Mouse (Mus musculus): Measurements from ENCODE around the gene Gm17657.
"Not testable (repeated sequence)": the region's sequence is repeated elsewhere in the genome, so short reads cannot be mapped to it uniquely, and the experiment has no call there.

The Gm17657 gene

DNA sequence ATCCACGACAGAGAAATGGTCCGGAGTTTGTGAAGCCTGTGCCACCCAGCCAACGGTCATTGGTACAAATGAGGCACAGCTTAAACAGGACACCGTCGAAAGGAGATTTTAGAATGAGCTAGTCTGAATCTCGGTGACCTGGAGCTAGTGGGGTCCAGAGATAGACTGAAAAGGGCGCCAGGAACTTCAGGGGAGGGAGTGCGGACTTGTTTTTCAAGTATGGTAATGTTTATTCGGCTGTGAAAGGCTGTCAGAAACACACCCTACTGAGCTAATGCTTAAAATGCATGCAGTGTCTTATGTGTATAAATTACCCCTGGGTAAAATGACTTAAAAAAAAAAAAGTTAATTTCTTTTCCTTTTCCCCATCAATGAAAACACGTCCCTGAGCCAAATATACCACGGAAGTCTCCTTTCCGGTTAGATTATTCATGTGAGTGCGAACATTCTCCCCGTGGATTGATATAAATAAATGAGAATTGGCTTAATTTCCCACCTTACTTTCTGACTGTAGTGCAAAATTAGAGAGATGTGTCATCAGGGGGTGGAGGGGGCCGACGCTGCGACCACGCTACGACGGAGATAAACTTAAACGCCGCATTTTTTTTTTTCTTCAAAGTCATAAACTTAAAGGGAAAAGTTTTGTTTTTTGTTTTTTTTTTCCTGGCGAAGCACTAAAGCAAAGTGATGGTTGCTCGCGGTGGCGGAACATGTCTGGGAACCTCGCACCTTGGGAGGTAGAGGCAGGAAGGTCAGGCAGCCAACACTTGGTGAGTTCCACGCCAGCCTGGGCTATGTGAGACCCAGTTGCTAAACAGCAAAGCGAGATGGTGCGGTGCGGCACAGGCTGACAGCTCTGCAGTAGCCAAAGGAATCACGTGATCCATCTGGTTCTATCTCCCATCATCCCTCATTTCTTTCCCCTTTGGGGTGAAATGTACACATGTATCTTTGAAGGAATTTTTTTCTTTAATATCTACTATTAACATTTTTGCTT, 46.5 kb downstream of the Gm17657 start:
- DNase-seq (ENCODE audit: inconsistent age in 2 of 2, low spot score in 1 of 2) = peak in 1 of 2 experiments; percentile 45

DNA sequence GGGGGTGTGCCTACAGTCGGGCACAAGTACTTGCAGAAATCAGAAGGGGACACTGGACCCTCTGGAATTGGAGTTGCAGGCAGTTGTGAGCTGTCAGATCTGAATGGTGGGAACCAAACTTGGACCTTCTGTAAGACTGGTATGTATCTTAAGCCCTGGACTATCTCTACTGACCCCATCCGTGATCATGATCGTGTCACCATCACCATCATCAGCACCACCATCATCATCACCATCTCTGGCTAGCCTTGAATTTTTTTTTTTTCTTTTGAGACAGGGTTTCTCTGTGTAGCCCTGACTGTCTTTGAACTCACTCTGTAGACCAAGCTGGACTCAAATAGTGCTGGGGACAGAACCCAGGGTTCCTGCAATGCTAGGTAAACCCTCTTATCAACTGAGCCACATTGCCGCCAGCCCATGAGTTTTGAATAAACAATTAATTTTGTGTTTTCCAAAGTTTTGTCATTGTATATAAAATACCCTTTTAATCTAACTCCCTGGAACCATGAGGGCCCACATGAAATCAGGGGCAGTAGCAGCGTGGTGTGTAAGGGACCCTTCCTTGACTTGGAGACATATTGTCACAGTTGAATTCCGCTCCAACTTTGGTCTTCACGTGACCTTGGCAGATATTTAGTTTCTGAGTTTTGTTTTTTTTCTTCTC, 47.3 kb downstream of the Gm17657 start:
- no peak for DNase-seq (ENCODE audit: inconsistent age in 2 of 2, low spot score in 1 of 2)

DNA sequence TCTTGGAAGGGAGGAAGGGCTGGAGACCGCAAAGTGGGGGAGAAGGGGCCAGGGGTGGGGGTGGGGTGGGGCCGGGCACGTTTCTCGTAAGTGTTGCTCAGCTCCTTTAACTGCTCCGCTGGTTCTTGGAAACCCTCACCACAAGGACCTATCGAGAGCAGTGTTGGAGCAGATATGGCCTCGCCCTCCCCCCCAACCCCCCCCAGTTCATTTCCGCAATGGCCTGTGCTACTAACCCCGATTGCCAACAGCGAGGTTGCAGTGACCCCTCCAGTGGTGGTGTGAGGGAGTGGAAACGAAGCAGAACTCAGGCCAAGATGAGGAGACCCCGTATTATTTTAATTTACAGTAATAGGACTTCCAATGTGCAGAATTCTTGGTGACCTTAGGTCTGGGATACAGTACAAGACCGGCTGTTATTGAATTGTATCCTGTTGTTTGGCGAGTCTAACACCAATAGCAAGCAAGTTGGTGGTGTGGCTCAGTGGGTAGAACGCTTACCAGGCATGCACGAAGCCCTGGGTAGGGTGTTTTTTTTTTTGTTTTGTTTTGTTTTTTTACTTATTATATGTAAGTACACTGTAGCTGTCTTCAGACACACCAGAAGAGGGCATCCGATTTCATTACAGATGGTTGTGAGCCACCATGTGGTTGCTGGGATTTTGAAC, 48.5 kb downstream of the Gm17657 start:
- DNase-seq (ENCODE audit: inconsistent age in 2 of 2, low spot score in 1 of 2) = no peak

DNA sequence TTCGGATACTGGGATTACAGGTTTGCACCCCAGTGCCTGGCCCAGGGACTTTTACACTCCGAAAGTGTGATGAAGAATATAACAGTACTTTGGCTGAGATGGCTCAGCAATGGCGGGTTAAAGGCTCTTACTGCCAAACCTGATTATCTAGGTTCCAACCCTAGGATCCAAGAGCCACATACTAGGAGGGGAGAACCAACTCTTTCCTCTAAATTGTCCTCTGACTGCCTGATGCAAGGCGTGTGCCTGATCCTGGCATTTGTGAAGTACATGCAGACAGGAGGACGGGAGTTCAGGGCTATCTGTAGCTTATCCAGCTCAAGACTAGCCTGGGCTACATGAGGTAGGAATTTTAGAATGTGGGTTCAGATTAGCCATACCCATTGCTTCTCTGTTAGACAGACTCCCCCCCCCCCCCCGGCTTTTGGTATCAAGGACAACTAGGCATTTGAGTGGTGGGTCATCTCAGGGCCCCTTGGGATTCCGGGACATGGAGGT, 49.1 kb downstream of the Gm17657 start:
- no peak for DNase-seq (ENCODE audit: inconsistent age in 2 of 2, low spot score in 1 of 2)

DNA sequence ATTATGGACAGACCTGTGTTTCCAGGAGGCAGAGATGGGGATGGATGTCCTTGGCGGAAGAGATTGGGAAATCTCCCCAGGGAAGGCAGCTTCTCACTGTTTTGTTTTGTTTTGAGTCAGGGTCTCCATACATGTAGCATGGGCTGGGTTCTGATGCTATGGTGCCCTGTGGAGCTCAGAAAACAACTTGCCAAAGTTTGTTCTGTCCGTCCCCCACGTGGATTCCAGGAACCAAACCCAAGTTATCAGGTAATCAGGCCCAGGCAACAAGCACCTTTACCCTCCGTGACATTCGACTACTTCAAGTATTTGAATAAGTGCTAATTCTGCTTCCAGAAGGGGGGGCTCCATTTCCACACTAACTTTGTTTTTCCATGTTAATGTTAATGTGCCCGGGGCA, 49.9 kb downstream of the Gm17657 start:
- no peak for DNase-seq (ENCODE audit: inconsistent age in 2 of 2, low spot score in 1 of 2)

DNA sequence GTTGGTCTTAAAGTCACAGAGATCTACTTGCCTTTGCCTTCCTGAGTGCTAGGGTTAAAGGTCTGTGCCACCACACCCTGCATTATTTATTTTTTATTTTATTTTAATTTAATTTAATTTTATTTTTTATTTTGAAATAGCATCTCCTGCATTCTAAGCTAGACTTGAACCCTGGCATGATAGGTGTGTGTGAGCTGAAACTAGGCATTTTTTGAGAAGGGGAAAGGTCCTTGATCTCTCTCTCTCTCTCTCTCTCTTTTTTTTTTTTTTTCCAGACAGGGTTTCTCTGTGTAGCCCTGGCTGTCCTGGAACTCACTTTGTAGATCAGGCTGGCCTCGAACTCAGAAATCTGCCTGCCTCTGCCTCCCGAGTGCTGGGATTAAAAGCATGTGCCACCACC, 50.5 kb downstream of the Gm17657 start:
- not testable (repeated sequence) for DNase-seq (ENCODE audit: inconsistent age in 2 of 2, low spot score in 1 of 2)

DNA sequence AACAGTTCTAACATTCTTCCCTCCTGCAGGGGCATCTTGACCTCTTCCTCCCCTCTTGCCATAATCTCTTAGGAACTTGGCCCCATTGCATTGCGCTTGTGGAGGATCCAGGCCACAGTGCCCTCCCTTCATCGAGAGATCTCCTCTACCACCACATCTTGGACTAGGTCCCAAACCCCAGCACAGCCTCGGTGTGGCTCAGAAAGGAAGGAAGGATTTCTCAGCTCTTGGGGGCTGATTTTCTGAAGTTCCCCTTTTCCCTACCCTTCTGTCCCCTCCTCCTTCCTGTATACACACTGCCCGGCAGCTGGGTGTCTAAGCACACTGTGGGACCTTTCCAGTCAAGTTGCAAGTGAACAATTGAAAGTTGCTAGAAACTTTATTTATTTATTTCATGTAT, 51.4 kb downstream of the Gm17657 start:
- DNase-seq (ENCODE audit: inconsistent age in 2 of 2, low spot score in 1 of 2) = peak in 1 of 2 experiments; percentile 62

DNA sequence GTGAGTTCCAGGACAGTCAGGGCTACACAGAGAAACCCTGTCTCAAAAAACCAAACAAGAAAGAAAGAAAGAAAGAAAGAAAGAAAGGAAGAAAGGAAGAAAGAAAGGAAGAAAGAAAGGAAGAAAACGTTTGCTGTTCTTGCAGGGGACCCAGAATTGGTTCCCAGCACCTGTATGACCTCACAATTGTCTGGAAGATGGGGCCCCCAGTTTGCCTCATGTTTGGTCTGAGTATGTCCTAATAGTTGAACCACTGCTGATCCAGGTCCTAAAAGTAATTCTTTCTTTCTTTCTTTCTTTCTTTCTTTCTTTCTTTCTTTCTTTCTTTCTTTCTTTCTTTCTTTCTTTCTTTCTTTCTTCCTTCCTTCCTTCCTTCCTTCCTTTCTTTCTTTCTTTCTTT, 52.0 kb downstream of the Gm17657 start:
- not testable (repeated sequence) for DNase-seq (ENCODE audit: inconsistent age in 2 of 2, low spot score in 1 of 2)

DNA sequence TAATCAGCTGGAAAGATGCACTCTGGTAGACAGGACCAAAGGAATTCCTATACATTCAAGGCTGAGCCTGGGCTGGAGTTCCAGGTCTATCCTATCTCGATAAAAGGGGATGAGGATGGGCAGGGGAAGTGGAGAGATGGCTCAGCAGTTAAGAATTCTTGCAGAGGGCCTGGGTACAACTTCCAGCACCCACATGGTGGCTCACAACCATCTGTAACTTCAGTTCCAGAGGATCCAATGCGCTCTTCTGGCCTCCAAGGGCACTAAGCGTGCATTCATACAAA, 52.4 kb downstream of the Gm17657 start:
- no peak for DNase-seq (ENCODE audit: inconsistent age in 2 of 2, low spot score in 1 of 2)

DNA sequence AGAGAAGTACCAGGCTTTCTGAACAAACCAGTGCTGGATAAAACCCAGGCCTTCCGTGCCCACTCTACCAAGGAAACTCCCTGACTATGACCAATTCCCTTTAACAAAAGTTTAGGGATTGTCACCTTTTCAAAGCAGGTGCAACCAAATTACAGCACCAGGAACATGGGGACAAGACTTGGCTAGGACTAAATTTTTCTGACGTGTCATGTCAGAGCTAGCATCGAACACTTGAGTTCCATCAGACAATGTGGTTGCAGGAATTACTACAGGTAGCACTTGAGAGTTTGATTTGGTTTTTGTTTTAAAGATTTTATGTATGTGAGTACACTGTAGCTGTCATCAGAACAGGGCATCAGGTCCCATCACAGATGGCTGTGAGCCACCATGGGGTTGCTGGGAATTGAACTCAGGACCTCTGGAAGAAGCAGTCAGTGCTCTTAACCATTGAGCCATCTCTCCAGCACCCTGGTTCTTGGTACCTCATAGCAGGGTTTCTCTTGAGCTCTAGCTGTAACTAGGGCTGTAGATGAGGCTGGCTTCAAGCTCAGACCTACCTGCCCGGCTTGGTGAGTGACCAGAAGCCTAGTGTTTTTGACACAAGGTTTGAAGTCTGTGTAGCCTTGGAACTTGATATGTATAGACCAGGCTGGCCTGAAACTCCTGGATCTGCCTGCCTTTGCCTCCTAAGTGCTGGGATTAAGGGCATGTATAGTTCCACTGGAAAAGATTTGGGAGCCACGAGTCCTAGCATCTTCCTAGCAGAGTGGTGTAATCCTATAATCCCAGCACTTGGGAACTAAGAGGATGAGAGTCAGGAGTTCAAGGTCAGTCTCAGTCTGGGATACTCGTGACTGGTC, 53.0 kb downstream of the Gm17657 start:
- peak in 1 of 2 experiments; percentile 61 for DNase-seq (ENCODE audit: inconsistent age in 2 of 2, low spot score in 1 of 2)

DNA sequence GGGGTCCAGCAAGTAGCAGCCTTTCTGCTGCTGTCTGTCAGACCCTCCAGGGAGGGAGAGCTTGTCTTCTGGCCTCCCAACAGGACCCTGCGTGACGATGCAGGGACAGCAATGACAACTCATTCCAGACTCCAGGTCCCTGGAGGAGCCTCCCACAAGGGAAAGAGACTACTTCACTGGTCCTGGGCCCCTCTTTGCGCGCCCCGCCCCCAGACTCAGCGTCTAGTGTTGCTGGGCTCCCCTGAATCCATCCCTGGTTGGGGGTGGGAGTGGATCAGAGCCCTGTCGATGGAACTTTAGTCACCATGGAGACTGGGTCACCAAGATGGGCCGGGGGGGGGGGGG, 54.7 kb downstream of the Gm17657 start:
- DNase-seq (ENCODE audit: inconsistent age in 2 of 2, low spot score in 1 of 2) = peak in 1 of 2 experiments; percentile 42

DNA sequence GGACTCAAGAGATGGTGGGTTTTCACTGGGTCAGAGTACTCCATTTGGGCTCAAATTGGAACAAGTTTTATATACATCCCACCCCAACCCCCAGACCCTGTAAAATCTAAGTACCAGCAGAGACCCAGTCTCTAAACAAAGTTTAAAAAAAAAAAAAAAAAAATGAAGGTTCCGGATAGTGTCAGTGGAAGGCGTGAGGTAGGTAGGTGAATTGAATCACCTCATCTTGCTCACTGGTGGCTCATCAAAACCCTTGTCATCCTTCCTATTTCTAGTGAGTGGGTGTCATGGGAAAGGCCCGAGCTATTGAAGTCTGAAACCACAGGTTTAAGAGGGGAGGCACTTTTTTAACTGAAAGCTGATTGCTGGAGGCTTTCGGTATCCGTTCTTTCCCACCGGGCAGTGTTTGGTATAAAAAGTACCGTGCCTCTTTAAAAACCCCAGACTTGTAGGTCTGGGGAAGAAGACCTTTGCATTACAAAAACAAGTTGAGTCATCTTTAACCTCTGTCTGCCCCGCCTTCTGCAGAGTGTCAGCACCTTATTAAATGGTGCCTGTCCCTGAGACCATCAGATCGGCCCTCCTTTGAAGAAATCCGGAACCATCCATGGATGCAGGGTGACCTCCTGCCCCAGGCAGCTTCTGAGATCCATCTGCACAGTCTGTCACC, 55.2 kb downstream of the Gm17657 start:
- peak; percentile 53 to 79 for DNase-seq (ENCODE audit: inconsistent age in 2 of 2, low spot score in 1 of 2)

DNA sequence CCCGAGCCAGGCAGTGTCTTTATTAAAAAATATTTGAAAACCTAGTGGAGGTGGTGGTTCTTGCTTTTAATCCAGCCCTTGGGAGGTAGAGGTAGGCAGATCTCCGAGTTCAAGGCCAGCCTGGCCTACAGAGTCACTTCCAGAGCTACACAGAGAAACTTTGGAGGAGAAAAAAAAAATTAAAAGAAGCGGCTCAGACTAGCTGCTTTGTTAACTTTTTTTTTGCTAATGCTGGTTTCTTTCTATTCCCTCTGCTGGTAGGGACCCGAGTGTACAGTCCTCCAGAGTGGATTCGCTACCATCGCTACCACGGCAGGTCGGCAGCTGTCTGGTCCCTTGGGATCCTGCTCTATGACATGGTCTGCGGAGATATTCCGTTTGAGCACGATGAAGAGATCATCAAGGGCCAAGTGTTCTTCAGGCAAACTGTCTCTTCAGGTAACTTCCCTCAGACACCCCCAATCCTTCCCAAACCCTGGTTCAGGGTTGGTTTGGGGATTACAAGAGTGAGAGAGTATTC, 55.9 kb downstream of the Gm17657 start:
- DNase-seq (ENCODE audit: inconsistent age in 2 of 2, low spot score in 1 of 2) = no peak

DNA sequence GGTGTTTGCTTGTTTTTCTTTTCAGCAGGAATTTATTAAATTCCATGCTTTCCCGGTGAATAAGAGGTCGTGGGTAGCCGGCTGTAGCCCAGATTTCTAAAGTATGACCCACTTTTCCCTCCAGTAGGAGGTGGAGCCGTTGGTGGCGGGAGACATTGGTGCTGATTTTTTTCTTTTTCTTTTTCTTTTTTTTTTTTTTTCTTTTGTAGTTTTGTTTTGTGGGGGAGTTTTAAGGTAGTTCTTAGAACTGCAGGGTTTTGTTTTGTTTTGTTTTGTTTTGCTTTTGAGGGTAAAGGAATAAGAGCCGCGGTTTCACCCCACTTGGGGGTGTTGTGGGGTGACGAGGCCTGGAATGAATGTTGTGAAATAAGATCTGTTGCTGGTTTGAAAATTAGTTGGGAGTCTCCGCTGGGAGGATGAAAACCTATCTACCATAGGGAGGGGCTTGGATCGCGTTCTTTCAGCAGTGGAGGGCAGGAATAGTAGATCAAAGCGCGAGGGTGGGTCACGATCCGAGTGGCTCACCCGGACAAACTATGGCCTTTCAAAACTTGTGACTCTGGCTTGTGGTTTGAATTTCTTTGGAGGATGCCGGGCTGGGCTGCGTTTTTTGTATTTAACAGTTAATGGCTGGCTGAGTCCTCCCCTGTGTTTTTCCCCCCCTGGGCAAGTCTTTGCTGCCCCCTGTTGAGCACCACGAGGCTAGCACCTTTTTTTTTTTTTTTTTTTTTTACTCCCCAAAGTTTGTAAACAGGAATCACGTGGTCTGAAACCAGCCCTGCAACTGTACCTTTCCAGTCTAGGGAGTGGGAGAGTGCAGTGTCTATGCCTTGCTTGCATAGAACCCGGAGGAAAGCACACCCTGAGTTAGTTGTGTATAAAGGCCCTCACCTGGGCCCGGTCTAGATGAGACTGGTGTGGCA, 56.9 kb downstream of the Gm17657 start:
- DNase-seq (ENCODE audit: inconsistent age in 2 of 2, low spot score in 1 of 2) = peak; percentile 81 to 93

DNA sequence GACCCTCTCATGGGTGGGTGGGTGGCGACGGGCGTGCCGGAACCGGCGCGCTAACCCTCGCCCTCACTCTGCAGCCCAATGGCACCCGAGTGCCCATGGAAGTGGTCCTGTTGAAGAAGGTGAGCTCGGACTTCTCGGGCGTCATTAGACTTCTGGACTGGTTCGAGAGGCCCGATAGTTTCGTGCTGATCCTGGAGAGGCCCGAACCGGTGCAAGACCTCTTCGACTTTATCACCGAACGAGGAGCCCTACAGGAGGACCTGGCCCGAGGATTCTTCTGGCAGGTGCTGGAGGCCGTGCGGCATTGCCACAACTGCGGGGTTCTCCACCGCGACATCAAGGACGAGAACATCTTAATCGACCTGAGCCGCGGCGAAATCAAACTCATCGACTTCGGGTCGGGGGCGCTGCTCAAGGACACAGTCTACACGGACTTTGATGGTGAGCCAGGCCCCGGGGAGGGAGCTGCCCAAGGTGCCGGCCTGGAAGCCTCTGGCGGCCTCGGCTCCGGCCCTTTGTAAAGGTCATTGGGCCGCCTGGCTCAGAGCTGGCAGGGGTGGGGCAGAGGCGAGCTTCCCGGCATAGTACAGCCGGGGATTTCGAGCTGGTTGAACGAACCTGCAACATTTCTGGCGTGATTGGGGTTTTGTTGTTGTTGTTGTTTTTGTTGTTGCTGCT, 57.7 kb downstream of the Gm17657 start:
- peak; percentile 82 to 94 for DNase-seq (ENCODE audit: inconsistent age in 2 of 2, low spot score in 1 of 2)

DNA sequence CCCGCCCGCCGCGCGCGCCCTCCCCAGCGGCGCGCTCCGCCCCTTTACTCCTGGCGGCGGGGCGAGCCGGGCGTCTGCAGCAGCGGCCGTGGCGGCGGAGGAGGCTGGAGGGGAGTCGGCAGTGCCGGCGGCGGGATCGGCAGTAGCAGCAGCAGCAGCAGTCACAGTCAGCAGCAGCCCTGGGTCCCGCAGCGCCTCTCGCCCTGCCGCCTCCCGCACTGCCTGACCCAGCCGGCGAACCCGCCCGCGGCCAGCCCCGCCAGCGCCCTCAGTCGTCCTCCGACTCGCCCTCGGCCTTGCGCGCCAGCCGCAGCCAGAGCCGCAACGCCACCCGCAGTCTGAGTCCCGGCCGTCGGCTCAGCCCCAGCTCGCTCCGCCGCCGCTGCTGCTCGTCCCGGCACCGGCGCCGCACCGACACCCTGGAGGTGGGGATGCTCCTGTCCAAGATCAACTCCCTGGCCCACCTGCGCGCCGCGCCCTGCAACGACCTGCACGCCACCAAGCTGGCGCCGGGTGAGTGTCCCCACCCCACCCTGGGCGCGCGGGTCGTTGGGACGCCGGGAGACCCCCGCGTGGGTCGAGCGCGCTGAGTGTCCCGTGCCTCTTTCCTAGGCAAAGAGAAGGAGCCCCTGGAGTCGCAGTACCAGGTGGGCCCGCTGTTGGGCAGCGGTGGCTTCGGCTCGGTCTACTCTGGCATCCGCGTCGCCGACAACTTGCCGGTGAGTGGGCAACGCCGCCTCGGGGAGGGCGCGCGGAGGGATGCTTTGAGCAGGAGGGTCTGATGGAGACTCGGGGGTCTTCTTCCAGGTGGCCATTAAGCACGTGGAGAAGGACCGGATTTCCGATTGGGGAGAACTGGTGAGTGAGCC, 58.5 kb downstream of the Gm17657 start, which contains the start of gene Pim1:
Pim1 (plus strand) TSS at position 41 of the 869 bp plus-strand sequence.
- no peak for DNase-seq (ENCODE audit: inconsistent age in 2 of 2, low spot score in 1 of 2)

DNA sequence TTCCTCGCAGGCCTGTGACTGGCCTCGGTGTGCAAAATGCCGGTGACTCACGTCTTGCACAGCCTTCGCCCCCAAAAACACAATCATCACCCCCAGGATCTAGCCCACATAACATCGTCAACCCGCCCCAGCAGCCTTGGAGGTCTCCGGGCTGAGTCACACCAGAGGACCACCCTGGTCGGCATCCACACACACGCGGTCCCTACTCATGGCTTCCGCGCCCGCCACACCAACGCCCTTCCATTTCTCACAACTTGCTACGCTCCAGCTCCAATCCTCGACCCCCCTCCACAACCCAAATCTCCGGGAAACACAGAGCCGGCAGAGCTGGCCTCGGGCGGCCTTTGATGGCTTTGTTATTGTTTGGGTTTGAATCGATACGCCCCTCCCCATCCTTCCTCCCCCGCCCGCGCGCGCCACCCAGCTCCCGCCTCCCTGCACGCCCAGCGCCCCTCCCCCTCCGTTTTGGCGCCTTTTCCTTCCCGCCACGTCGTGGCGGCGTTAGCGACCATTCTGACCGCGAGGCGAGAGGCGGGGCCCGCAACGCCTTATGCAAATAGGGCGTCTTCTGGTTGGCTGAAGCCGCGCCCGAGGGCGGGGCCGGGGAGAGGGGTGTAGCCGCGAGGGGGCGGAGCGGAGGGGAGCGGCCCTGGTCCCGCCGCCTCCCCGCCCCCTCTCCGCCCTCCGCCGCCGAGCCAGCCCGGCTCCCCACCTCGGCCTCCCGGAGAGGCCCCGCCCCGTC, 59.3 kb downstream of the Gm17657 start:
- peak; percentile 99 to 100 for DNase-seq (ENCODE audit: inconsistent age in 2 of 2, low spot score in 1 of 2)
